Mouse (Mus musculus) stomach, postnatal 0 days (tissue): Measurements from ENCODE around the gene Ccdc141.

Experiments used
- CTCF ChIP-seq: IDR thresholded peaks from 2 replicates; pipeline ENCODE4 v1.5.1; 2016; ENCODE audit warnings: antibody characterized with exemption, low read depth, mild to moderate bottlenecking, moderate library complexity
- EP300 ChIP-seq: optimal IDR thresholded peaks from 2 replicates; pipeline ENCODE3; 2016; ENCODE audit warnings: antibody characterized with exemption

- TF ChIP-seq CTCF, result no peak
- TF ChIP-seq EP300, result no peak
Observed at GRCm38 (mm10) chr2:77056367-77056766, 114.1 kb downstream of the Ccdc141 start.
